Mouse (Mus musculus) lung, embryonic 15.5 days (tissue): Measurements from ENCODE around the gene Doc2g. TPM values are rescaled to one million over a fixed set of nuclear protein-coding genes. Genes with fewer than 3 reads are reported as not detected.
A peak's percentile ranks its signal among the peaks of the same experiment; 100 is the strongest.
"Not testable (repeated sequence)": the region's sequence is repeated elsewhere in the genome, so short reads cannot be mapped to it uniquely, and the experiment has no call there.

Source experiments
- ATAC-seq: fragments of 200-750 bp; cut with Nextera tagmentation; 2 replicates; pipeline ENCODE4 v1.8.0; 2017; ENCODE audit warnings: moderate number of reproducible peaks, borderline replicate concordance; ENCODE audit not compliant: low FRiP score, low TSS enrichment; ENCODE audit errors: extremely low read depth
- H3K27ac ChIP-seq: fragments of 300-500 bp; sonication (generic); 2 replicates; pipeline ENCODE4 v1.5.1; 2015; ENCODE audit warnings: moderate library complexity, mild to moderate bottlenecking, inconsistent platforms
- H3K27me3 ChIP-seq: fragments of 300-500 bp; sonication (generic); 2 replicates; pipeline ENCODE4 v1.6.1; 2015; ENCODE audit warnings: inconsistent platforms
- H3K36me3 ChIP-seq: fragments of 300-500 bp; sonication (generic); 2 replicates; pipeline ENCODE4 v1.6.1; 2015; ENCODE audit warnings: inconsistent platforms
- H3K4me1 ChIP-seq: fragments of 300-500 bp; sonication (generic); 2 replicates; pipeline ENCODE4 v1.6.1; 2015; ENCODE audit warnings: inconsistent platforms
- H3K4me2 ChIP-seq: fragments of 300-500 bp; sonication (generic); 2 replicates; pipeline ENCODE4 v1.6.1; 2015; ENCODE audit warnings: inconsistent platforms, mild to moderate bottlenecking, moderate library complexity
- H3K4me3 ChIP-seq: fragments of 300-500 bp; sonication (generic); 2 replicates; pipeline ENCODE4 v1.5.1; 2015; ENCODE audit warnings: mild to moderate bottlenecking, inconsistent platforms
- H3K9ac ChIP-seq: fragments of 300-500 bp; sonication (generic); 2 replicates; pipeline ENCODE4 v1.6.1; 2015; ENCODE audit warnings: inconsistent platforms
- H3K9me3 ChIP-seq: fragments of 300-500 bp; sonication (generic); 2 replicates; pipeline ENCODE4 v1.6.1; 2016; ENCODE audit warnings: inconsistent platforms
- WGBS: fragments of 180-500 bp; shearing (Covaris S2); methylation state at CpG from one replicate; pipeline ENCODE4 v1.1.7; 2015; 5-methylcytosine and 5-hydroxymethylcytosine counted together
- polyA plus RNA-seq: library from polyadenylated mRNA; unstranded; fragments of >200 nt; fragmentation: Nextera tagmentation; extraction: Ambion mirVana; gene quantifications from 2 replicates; pipeline ENCODE4 v1.2.1, GENCODE M21; 2015

The Doc2g gene
- polyA plus RNA-seq, 1 experiment from 2014 or later, result 4.9 TPM

GRCm38 (mm10) chr19:4023185-4023584, 20.1 kb downstream of the Doc2g start:
- no peaks in the 10 kb centered on the region for H3K36me3 ChIP-seq
- no peak overlapping the region for H3K4me3 ChIP-seq
- no peak overlapping the region for H3K9ac ChIP-seq
- ATAC-seq, result no peak
- peaks cover 5% of the 10 kb centered on the region; the same call in 1 of the 2 replicates for H3K4me1 ChIP-seq
- no peak overlapping the region for H3K27ac ChIP-seq
- H3K9me3 ChIP-seq, result peaks cover 3% of the 10 kb centered on the region; the same call in 1 of the 2 replicates
- H3K27me3 ChIP-seq, result no peaks in the 10 kb centered on the region
- no peak overlapping the region for H3K4me2 ChIP-seq
- WGBS, result 56% methylated on average over 7 of the region's 7 CpGs

- Histone ChIP-seq H3K4me1 (no peaks in the 10 kb centered on the region), H3K36me3 (no peaks in the 10 kb centered on the region), H3K27ac (no peak overlapping the region), H3K4me2 (no peak overlapping the region), H3K9me3 (peaks cover 3% of the 10 kb centered on the region; the same call in 1 of the 2 replicates), H3K9ac (no peak overlapping the region), H3K27me3 (no peaks in the 10 kb centered on the region), H3K4me3 (no peak overlapping the region)
- no peak for ATAC-seq
Measured at GRCm38 (mm10) chr19:4027576-4027975, 24.5 kb downstream of the Doc2g start.

- no peak for ATAC-seq
- WGBS, result 46% methylated on average over 7 of the region's 7 CpGs
Measured at GRCm38 (mm10) chr19:4032668-4033067, 29.6 kb downstream of the Doc2g start.

GRCm38 (mm10) chr19:4033298-4033697, 30.2 kb downstream of the Doc2g start:
- Histone ChIP-seq H3K4me1 (peaks cover 4% of the 10 kb centered on the region; the same call in 1 of the 2 replicates), H3K9me3 (no peaks in the 10 kb centered on the region), H3K4me3 (no peak overlapping the region), H3K9ac (no peak overlapping the region), H3K36me3 (peaks cover 6% of the 10 kb centered on the region; the same call in 1 of the 2 replicates), H3K4me2 (no peak overlapping the region), H3K27ac (no peak overlapping the region), H3K27me3 (no peaks in the 10 kb centered on the region)
- no peak for ATAC-seq
- 57% methylated on average over 3 of the region's 3 CpGs for WGBS

More at GRCm38 (mm10) chr19:4032668-4033067, 29.6 kb downstream of the Doc2g start:
- peaks cover 4% of the 10 kb centered on the region; the same call in 1 of the 2 replicates for H3K4me1 ChIP-seq
- no peaks in the 10 kb centered on the region for H3K27me3 ChIP-seq
- H3K9ac ChIP-seq, result no peak overlapping the region
- H3K36me3 ChIP-seq, result peaks cover 6% of the 10 kb centered on the region; the same call in 1 of the 2 replicates
- no peak overlapping the region for H3K27ac ChIP-seq
- H3K9me3 ChIP-seq, result no peaks in the 10 kb centered on the region
- no peak overlapping the region for H3K4me3 ChIP-seq
- no peak overlapping the region for H3K4me2 ChIP-seq

- H3K27ac ChIP-seq, result no peak overlapping the region
- peaks cover 6% of the 10 kb centered on the region; the same call in 1 of the 2 replicates for H3K36me3 ChIP-seq
- H3K9me3 ChIP-seq, result no peaks in the 10 kb centered on the region
- no peak overlapping the region for H3K9ac ChIP-seq
- H3K4me3 ChIP-seq, result no peak overlapping the region
- H3K4me1 ChIP-seq, result peaks cover 4% of the 10 kb centered on the region; the same call in 1 of the 2 replicates
- WGBS, result 44% methylated on average over 5 of the region's 5 CpGs
- no peaks in the 10 kb centered on the region for H3K27me3 ChIP-seq
- no peak overlapping the region for H3K4me2 ChIP-seq
- no peak for ATAC-seq
Measured at GRCm38 (mm10) chr19:4033742-4034141, 30.6 kb downstream of the Doc2g start.

- 68% methylated on average over 12 of the region's 12 CpGs for WGBS
- H3K36me3 ChIP-seq, result peaks cover 6% of the 10 kb centered on the region; the same call in 1 of the 2 replicates
- H3K4me2 ChIP-seq, result peak overlapping the region; percentile 23; the same call in 1 of the 2 replicates
- no peak for ATAC-seq
- H3K27ac ChIP-seq, result no peak overlapping the region
- H3K9me3 ChIP-seq, result no peaks in the 10 kb centered on the region
- no peak overlapping the region for H3K9ac ChIP-seq
- H3K27me3 ChIP-seq, result no peaks in the 10 kb centered on the region
- peaks cover 4% of the 10 kb centered on the region; the same call in 1 of the 2 replicates for H3K4me1 ChIP-seq
- no peak overlapping the region for H3K4me3 ChIP-seq
Measured at GRCm38 (mm10) chr19:4036327-4037045, 33.4 kb downstream of the Doc2g start.

DNA sequence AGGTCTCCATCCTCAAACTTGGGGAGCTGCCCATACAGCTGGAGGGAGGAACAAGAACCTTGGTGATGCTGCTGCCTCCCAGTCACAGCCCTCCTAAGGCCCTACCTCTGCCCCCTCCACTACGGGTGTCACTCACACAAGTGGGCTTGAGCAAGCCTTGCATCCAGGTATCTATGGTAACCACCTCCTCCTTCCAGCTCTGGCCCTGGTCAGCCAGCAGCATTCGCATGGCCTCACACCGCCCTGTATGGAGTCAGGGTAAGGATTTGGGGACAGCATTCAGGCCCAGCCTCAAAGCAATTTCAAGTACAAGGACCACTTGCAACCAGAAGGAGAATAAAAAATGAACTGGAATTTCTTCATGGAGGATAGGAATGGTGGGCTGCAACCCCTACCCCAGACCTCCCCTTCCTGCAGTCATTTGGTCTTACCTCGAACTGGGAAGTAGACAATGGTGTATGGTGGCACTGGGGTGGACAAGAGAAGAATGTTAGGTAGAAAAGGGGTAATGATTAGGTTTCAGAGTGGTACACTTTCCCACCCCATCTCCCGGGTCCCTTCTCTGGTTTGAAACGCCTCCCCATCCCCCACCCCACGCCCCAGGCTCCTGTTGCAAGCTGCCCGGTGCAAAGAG, 34.2 kb downstream of the Doc2g start:
- Histone ChIP-seq H3K9ac (peak overlapping the region; percentile 59), H3K27ac (peak overlapping the region; percentile 77), H3K4me2 (peak overlapping the region; percentile 74), H3K4me3 (peak overlapping the region; percentile 63)
- ATAC-seq, result peak; percentile 56
- not testable (repeated sequence) for H3K9me3 ChIP-seq, H3K27me3 ChIP-seq, H3K36me3 ChIP-seq, H3K4me1 ChIP-seq
- 23% methylated on average over 7 of the region's 8 CpGs for WGBS

DNA sequence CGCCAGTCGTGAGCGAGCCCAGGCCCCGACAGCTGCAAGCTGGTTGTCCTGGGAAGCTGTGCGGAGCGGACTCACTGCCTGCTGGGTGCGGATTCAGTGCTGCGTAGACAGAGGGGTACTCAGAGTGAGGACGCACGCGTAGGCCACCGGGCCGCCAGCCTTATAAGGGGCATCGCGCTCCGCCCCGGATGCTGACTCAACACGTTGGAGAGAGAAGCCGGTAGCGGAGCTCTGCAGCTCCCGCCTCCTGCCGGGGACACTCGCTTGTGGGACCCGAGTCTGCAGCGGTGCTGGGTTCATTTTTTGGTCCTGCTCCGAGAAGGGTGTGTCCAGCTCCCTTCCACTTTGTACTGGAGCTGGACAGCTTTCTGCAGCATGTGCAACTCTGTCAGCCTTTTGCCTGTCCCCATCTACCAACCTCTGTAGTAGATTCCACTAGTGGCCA, 34.7 kb downstream of the Doc2g start, which contains the start of gene Gstp1:
Gene Gstp1 (minus strand): TSS at position 198 of the 445 bp plus-strand sequence.
- Histone ChIP-seq H3K4me1 (peaks cover 4% of the 10 kb centered on the region; the same call in 1 of the 2 replicates), H3K27ac (peak within 1 kb of the TSS; percentile 77), H3K9ac (peak within 1 kb of the TSS; percentile 59), H3K9me3 (no peaks in the 10 kb centered on the region), H3K36me3 (peaks cover 6% of the 10 kb centered on the region; the same call in 1 of the 2 replicates), H3K27me3 (no peaks in the 10 kb centered on the region), H3K4me3 (peak within 1 kb of the TSS; percentile 63), H3K4me2 (peak within 1 kb of the TSS; percentile 74)
- under 1% methylated on average over 26 of the region's 26 CpGs for WGBS
- ATAC-seq, result peak; percentile 90; the same call in 1 of the 2 replicates

DNA sequence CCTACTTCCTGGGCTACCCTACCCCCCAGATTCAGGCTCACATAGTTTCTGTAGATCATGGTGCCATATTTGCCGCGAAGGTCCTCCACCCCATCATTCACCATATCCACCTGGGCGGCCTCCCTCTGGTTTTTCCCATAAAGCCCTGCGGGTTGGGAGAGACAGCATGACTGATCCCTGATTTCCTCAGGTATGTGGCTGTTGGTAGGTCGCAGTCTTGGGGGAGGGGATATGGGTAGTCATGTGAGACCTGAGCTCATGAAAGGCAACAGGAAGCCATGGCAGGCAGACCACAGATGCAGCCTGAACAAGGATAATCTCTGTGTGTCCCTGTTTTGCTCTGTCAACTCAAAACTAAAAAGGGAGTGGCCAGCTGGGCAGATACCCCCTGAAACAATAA, 37.8 kb downstream of the Doc2g start:
- H3K9me3 ChIP-seq, result not testable (repeated sequence)

GRCm38 (mm10) chr19:4041500-4041899, 38.4 kb downstream of the Doc2g start:
- H3K4me2 ChIP-seq, ATAC-seq, H3K27ac ChIP-seq, H3K36me3 ChIP-seq, H3K27me3 ChIP-seq, H3K9ac ChIP-seq, H3K4me3 ChIP-seq, H3K9me3 ChIP-seq: not testable (repeated sequence)
- WGBS, result 84% methylated on average over 3 of the region's 4 CpGs
- peaks cover 12% of the 10 kb centered on the region for H3K4me1 ChIP-seq

More for the DNA sequence above, 37.8 kb downstream of the Doc2g start:
- not testable (repeated sequence) for H3K4me2 ChIP-seq, H3K27me3 ChIP-seq, H3K4me1 ChIP-seq, H3K27ac ChIP-seq, H3K9ac ChIP-seq, ATAC-seq, H3K36me3 ChIP-seq, H3K4me3 ChIP-seq
- 77% methylated on average over 5 of the region's 5 CpGs for WGBS

DNA sequence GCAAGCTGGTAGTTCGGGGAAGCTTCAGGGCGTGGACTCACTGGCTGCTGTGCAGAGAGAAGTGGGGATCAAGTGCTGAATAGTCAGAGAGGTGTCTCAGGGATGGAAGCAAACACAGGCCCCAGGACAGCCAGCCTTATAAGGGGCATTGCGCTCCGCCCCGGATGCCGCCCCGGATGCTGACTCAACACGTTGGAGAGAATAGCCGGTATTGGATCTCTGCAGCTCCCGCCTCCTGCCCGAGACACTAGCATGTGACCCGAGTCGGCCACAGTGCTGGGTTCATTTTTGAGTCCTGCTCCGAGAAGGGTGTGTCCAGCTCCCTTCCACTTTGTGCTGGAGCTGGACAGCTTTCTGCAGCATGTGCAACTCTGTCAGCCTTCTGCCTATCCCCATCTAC, 39.0 kb downstream of the Doc2g start:
- 62% methylated on average over 14 of the region's 14 CpGs for WGBS
- H3K27ac ChIP-seq, result no peak overlapping the region
- no peak overlapping the region for H3K4me3 ChIP-seq
- H3K27me3 ChIP-seq, result no peaks in the 10 kb centered on the region
- H3K9ac ChIP-seq, result no peak overlapping the region
- peaks cover 10% of the 10 kb centered on the region for H3K4me1 ChIP-seq
- H3K36me3 ChIP-seq, result no peaks in the 10 kb centered on the region
- ATAC-seq, result no peak
- H3K9me3 ChIP-seq, result no peaks in the 10 kb centered on the region
- no peak overlapping the region for H3K4me2 ChIP-seq

DNA sequence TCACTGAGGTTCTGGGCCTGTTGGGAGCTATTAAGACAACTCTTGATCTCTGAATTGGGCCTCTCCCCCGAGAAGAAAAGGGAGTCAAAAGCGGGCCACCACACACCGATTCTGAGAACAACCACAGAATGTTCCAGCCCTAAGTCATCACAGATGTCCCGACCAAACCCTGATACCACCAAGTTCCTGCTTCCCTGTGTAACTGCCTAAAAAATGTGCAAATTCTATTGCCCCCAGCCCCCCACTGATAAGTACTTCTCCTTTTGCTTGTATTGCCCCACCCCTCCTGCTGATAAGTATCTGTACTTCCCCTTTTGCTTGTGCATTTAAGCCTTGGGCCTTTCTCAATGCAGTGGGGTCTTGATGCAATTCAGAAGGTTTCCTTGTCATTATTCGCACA, 41.0 kb downstream of the Doc2g start:
- not testable (repeated sequence) for ATAC-seq, H3K9ac ChIP-seq, H3K9me3 ChIP-seq, H3K4me1 ChIP-seq, H3K36me3 ChIP-seq, H3K4me3 ChIP-seq, H3K27ac ChIP-seq, H3K4me2 ChIP-seq, H3K27me3 ChIP-seq
- 80% methylated on average over 5 of the region's 5 CpGs for WGBS
